Mouse (Mus musculus) midbrain, embryonic 15.5 days (tissue): ENCODE results near the gene Zbed4. TPM values are rescaled to one million over a fixed set of nuclear protein-coding genes. Genes with fewer than 3 reads are reported as not detected.

ENCODE experiments used
- ATAC-seq: fragments of 200-750 bp; cut with Nextera tagmentation; replicated peaks from 2 replicates; pipeline ENCODE4 v1.8.0; 2017; ENCODE audit warnings: moderate TSS enrichment
- H3K27ac ChIP-seq: fragments of 300-500 bp; sonication (generic); 2 replicates; pipeline ENCODE4 v1.5.1; 2015; ENCODE audit warnings: mild to moderate bottlenecking, inconsistent platforms
- H3K27me3 ChIP-seq: fragments of 300-500 bp; sonication (generic); replicated peaks from 2 replicates; pipeline ENCODE4 v1.6.1; 2015; ENCODE audit warnings: inconsistent platforms
- H3K36me3 ChIP-seq: fragments of 300-500 bp; sonication (generic); replicated peaks from 2 replicates; pipeline ENCODE4 v1.6.1; 2015; ENCODE audit warnings: inconsistent platforms
- H3K4me1 ChIP-seq: fragments of 300-500 bp; sonication (generic); 2 replicates; pipeline ENCODE4 v1.6.1; 2015; ENCODE audit warnings: inconsistent platforms
- H3K4me2 ChIP-seq: fragments of 300-500 bp; sonication (generic); 2 replicates; pipeline ENCODE4 v1.6.1; 2015; ENCODE audit warnings: inconsistent platforms, mild to moderate bottlenecking, moderate library complexity
- H3K4me3 ChIP-seq: fragments of 300-500 bp; sonication (generic); 2 replicates; pipeline ENCODE4 v1.5.1; 2015; ENCODE audit warnings: mild to moderate bottlenecking, inconsistent platforms
- H3K9ac ChIP-seq: fragments of 300-500 bp; sonication (generic); 2 replicates; pipeline ENCODE4 v1.6.1; 2015; ENCODE audit warnings: mild to moderate bottlenecking, inconsistent platforms
- H3K9me3 ChIP-seq: fragments of 300-500 bp; sonication (generic); 2 replicates; pipeline ENCODE4 v1.6.1; 2016; ENCODE audit warnings: inconsistent platforms
- WGBS: fragments of 180-500 bp; shearing (Covaris S2); methylation state at CpG from one replicate; pipeline ENCODE4 v1.1.7; 2015; ENCODE audit warnings: mixed read lengths; 5-methylcytosine and 5-hydroxymethylcytosine counted together
- polyA plus RNA-seq: library from polyadenylated mRNA; unstranded; fragments of >200 nt; fragmentation: Nextera tagmentation; extraction: Ambion mirVana; gene quantifications from 2 replicates; pipeline ENCODE4 v1.2.1, GENCODE M21; 2015

The Zbed4 gene
- polyA plus RNA-seq, 1 experiment from 2014 or later = 17.7 TPM

GRCm38 (mm10) chr15:88819026-88819905 lies 67.8 kb downstream of the Zbed4 start, which contains the start of the genes Alg12 and Creld2:
Gene Alg12 (minus strand): TSS chr15:88819318.
Gene Creld2 (plus strand): TSS chr15:88819646.
- ATAC-seq = peak; percentile 98
- WGBS = under 1% methylated on average over 88 of the region's 88 CpGs

DNA sequence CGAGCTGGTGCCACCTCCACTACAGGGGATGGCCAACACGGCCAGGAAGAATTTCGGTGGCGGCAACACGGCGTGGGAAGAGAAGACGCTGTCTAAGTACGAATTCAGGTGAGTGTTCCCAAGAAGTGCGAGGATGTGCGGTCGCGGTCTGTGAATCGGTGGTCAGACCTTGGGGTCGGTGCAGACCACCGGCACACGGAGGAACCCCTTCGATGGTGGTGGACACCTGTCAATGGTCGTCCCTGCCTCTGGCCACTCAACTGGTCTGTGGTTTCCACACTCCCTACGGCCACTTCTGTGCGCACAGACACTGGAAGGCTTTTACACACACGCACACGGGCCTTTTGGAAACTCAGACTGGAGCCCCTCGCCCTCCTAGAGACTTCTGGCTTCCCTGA lies 68.4 kb downstream of the Zbed4 start:
- ATAC-seq = peak; percentile 1; the same call in 1 of the 2 replicates
- under 1% methylated on average over 23 of the region's 23 CpGs for WGBS
- H3K27ac ChIP-seq = peak overlapping the region; percentile 73

More at GRCm38 (mm10) chr15:88819026-88819905, 67.8 kb downstream of the Zbed4 start, which contains the start of the genes Alg12 and Creld2:
- H3K4me3 ChIP-seq = peak within 1 kb of the TSS; percentile 88
- peak within 1 kb of the TSS; percentile 85 for H3K27ac ChIP-seq
- peak within 1 kb of the TSS; percentile 85 for H3K4me2 ChIP-seq
- peak within 1 kb of the TSS; percentile 86 for H3K9ac ChIP-seq
- H3K4me1 ChIP-seq = peaks cover 24% of the 10 kb centered on the region
- H3K9me3 ChIP-seq = no peaks in the 10 kb centered on the region
- H3K36me3 ChIP-seq = peaks cover 11% of the 10 kb centered on the region
- H3K27me3 ChIP-seq = no peaks in the 10 kb centered on the region

DNA sequence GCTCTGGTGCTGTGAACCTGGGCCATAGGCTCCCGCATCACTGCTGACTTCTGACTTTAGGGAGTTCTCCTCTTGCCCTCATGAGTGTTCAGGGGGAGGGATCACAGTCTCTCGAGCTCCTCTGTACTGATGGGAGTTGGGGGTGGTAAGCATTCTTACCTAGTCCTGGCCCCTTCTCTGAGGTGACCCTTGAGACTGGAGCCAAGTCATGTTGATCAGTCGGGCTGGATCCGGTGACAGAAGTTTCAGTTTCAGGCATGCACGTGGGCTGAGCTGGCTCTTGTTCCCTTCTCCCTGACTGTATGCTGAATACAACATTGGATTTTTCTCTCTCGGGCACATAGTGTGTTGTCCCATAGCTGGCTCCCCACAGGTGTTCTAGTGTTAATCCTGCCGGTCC lies 69.9 kb downstream of the Zbed4 start:
- H3K27me3 ChIP-seq = no peaks in the 10 kb centered on the region
- ATAC-seq = no peak
- no peak overlapping the region for H3K4me2 ChIP-seq
- H3K4me3 ChIP-seq = no peak overlapping the region
- H3K27ac ChIP-seq = no peak overlapping the region
- peaks cover 24% of the 10 kb centered on the region for H3K4me1 ChIP-seq
- H3K9ac ChIP-seq = no peak overlapping the region
- H3K9me3 ChIP-seq = no peaks in the 10 kb centered on the region
- 88% methylated on average over 7 of the region's 7 CpGs for WGBS
- H3K36me3 ChIP-seq = peaks cover 22% of the 10 kb centered on the region

More for the DNA sequence above, 68.4 kb downstream of the Zbed4 start:
- Histone ChIP-seq H3K36me3 (peaks cover 17% of the 10 kb centered on the region), H3K9me3 (no peaks in the 10 kb centered on the region), H3K4me1 (peaks cover 24% of the 10 kb centered on the region), H3K9ac (peak overlapping the region; percentile 76), H3K27me3 (no peaks in the 10 kb centered on the region), H3K4me2 (peak overlapping the region; percentile 85), H3K4me3 (peak overlapping the region; percentile 88)

- WGBS = 93% methylated on average over 7 of the region's 7 CpGs
- H3K9me3 ChIP-seq = no peaks in the 10 kb centered on the region
Measured at GRCm38 (mm10) chr15:88822513-88822912, 71.1 kb downstream of the Zbed4 start.

GRCm38 (mm10) chr15:88823376-88823775 lies 71.9 kb downstream of the Zbed4 start:
- peaks cover 30% of the 10 kb centered on the region for H3K36me3 ChIP-seq

More at GRCm38 (mm10) chr15:88822513-88822912, 71.1 kb downstream of the Zbed4 start:
- H3K27me3 ChIP-seq = no peaks in the 10 kb centered on the region
- H3K4me1 ChIP-seq = peaks cover 24% of the 10 kb centered on the region
- no peak overlapping the region for H3K9ac ChIP-seq
- H3K4me3 ChIP-seq = no peak overlapping the region
- H3K36me3 ChIP-seq = peaks cover 30% of the 10 kb centered on the region
- no peak overlapping the region for H3K27ac ChIP-seq
- ATAC-seq = no peak
- no peak overlapping the region for H3K4me2 ChIP-seq

GRCm38 (mm10) chr15:88827466-88827865 lies 76.0 kb downstream of the Zbed4 start:
- Histone ChIP-seq H3K4me3 (no peak overlapping the region), H3K9ac (no peak overlapping the region), H3K27ac (no peak overlapping the region), H3K9me3 (no peaks in the 10 kb centered on the region), H3K27me3 (no peaks in the 10 kb centered on the region), H3K36me3 (peaks cover 24% of the 10 kb centered on the region), H3K4me2 (no peak overlapping the region), H3K4me1 (no peaks in the 10 kb centered on the region; the same call in 1 of the 2 replicates)
- WGBS = 92% methylated on average over 6 of the region's 6 CpGs
- no peak for ATAC-seq

More at GRCm38 (mm10) chr15:88823376-88823775, 71.9 kb downstream of the Zbed4 start:
- Histone ChIP-seq H3K4me3 (no peak overlapping the region), H3K9ac (no peak overlapping the region), H3K9me3 (no peaks in the 10 kb centered on the region), H3K27ac (no peak overlapping the region), H3K4me2 (no peak overlapping the region), H3K4me1 (peaks cover 19% of the 10 kb centered on the region), H3K27me3 (no peaks in the 10 kb centered on the region)
- ATAC-seq = no peak
- WGBS = 92% methylated on average over 5 of the region's 5 CpGs

- Histone ChIP-seq H3K9ac (no peak overlapping the region), H3K27ac (no peak overlapping the region), H3K4me2 (no peak overlapping the region), H3K27me3 (no peaks in the 10 kb centered on the region), H3K4me1 (no peaks in the 10 kb centered on the region; the same call in 1 of the 2 replicates), H3K4me3 (no peak overlapping the region), H3K36me3 (peaks cover 22% of the 10 kb centered on the region), H3K9me3 (no peaks in the 10 kb centered on the region)
- peak; percentile 25; the same call in 1 of the 2 replicates for ATAC-seq
- WGBS = 26% methylated on average over 9 of the region's 9 CpGs
Measured at GRCm38 (mm10) chr15:88827991-88828799, 76.7 kb downstream of the Zbed4 start.

DNA sequence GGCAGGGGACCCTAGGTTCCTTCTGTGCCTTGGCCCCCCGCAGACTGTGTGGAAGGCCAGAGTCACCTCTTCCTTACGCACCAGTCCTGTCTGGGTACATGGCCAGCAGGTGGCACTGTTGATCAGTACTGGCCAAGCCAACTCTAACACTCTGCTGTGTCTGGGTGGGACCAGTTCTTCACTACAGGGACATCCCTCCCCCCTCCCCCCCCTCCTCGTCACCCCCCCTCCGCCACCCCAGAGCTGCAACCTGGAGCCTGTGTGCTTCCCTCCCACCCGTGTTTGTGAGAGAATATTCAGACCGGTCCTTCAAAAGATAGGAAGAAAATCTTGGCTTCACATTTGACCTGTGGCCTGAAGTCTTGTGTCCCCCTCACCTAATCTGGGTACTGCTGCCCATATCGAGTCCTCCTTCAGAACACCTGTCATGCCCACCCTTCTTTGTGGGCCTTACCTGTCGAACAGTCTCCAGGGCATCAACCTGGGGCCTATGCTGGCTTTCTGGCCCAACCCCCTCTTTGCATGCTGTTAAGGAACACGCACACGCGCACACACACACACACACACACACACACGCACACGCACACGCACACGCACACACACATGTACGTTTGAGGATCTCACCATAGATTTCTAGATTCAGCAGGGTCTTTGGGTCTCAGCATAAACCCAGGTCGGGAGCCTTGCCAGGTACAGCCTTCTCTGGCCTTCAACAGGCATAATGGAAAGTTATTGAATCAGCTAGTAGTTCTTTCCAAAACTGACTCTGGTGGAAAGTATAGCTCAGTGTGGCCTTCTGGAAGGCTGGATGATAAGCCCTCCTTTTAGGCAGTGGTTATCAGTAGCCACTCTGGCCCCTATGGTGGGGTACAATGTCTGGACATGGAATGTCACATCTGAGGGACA lies 77.6 kb downstream of the Zbed4 start:
- H3K27me3 ChIP-seq = no peaks in the 10 kb centered on the region

DNA sequence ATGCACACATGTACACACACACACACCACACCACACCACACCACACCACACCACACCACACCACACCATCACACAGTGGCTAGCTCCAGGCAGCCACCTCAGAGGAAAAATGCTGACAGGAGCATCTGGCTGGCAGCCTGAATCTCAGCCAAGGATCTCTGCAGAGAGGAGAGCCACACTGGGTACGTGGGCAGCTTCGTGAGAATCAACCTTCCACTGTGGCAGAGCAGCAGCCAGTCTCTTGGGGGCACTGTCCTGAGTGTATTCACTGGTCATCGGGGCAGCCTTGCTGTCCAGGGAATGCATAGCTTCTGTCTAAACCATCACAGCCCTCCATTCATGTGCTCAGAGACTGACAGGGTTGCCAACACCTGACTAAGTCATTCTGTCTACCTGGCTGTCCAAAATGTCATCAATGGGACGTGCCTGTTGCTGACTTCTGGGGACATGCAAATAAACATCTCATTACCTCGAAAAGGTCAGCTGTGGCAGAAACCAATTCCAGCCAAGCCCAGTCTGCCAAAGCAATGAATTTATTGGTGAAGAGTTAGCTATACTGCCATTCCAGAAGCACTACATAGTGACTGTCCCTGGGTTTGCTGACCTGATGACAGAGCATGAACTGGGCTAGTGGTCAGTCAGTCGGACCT lies 78.5 kb downstream of the Zbed4 start:
- ATAC-seq = no peak
- no peaks in the 10 kb centered on the region for H3K9me3 ChIP-seq
- 80% methylated on average over 6 of the region's 6 CpGs for WGBS
- H3K36me3 ChIP-seq = peaks cover 13% of the 10 kb centered on the region
- no peak overlapping the region for H3K4me3 ChIP-seq
- no peak overlapping the region for H3K9ac ChIP-seq
- H3K4me2 ChIP-seq = no peak overlapping the region
- H3K27me3 ChIP-seq = no peaks in the 10 kb centered on the region
- no peaks in the 10 kb centered on the region; the same call in 1 of the 2 replicates for H3K4me1 ChIP-seq
- no peak overlapping the region for H3K27ac ChIP-seq

More for the DNA sequence above, 77.6 kb downstream of the Zbed4 start:
- Histone ChIP-seq H3K9ac (no peak overlapping the region), H3K4me2 (no peak overlapping the region), H3K4me1 (no peaks in the 10 kb centered on the region; the same call in 1 of the 2 replicates), H3K36me3 (peaks cover 22% of the 10 kb centered on the region), H3K9me3 (no peaks in the 10 kb centered on the region), H3K4me3 (no peak overlapping the region), H3K27ac (no peak overlapping the region)
- 54% methylated on average over 17 of the region's 17 CpGs for WGBS
- peak; percentile 91 for ATAC-seq

GRCm38 (mm10) chr15:88830696-88831095 lies 79.2 kb downstream of the Zbed4 start:
- no peaks in the 10 kb centered on the region for H3K9me3 ChIP-seq
- H3K4me1 ChIP-seq = no peaks in the 10 kb centered on the region; the same call in 1 of the 2 replicates
- WGBS = 82% methylated on average over 5 of the region's 5 CpGs

DNA sequence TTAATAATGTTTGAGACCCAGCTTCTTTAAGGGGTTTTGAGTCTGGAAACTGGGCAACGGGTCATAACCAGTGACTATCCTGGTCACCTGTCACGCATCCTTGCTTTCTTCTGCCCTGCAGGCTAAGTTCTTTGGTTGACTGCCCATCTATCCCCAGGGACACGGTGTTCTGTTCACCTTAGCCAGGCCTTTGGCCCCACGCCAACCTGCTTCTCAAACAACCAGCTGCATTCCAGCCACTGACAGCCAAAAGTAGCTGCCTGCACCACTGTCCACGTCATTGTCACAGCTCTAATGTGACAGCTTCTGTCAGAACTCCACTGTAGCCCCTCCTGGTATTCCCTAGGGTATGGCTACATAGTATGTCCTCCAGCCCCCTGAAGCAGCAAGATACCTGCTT lies 80.0 kb downstream of the Zbed4 start:
- peaks cover 8% of the 10 kb centered on the region for H3K36me3 ChIP-seq
- H3K9ac ChIP-seq = no peak overlapping the region
- H3K27me3 ChIP-seq = no peaks in the 10 kb centered on the region
- WGBS = 59% methylated on average over 5 of the region's 5 CpGs
- peaks cover under 1% of the 10 kb centered on the region; the same call in 1 of the 2 replicates for H3K4me1 ChIP-seq
- H3K27ac ChIP-seq = no peak overlapping the region
- no peak overlapping the region for H3K4me2 ChIP-seq
- H3K4me3 ChIP-seq = no peak overlapping the region
- ATAC-seq = no peak
- no peaks in the 10 kb centered on the region for H3K9me3 ChIP-seq

More at GRCm38 (mm10) chr15:88830696-88831095, 79.2 kb downstream of the Zbed4 start:
- no peak overlapping the region for H3K4me2 ChIP-seq
- no peak for ATAC-seq
- H3K4me3 ChIP-seq = no peak overlapping the region
- H3K36me3 ChIP-seq = peaks cover 8% of the 10 kb centered on the region
- H3K27ac ChIP-seq = no peak overlapping the region
- H3K27me3 ChIP-seq = no peaks in the 10 kb centered on the region
- no peak overlapping the region for H3K9ac ChIP-seq
